Mouse (Mus musculus) midbrain, embryonic 14.5 days (tissue): ENCODE measurements around the gene Tbx3. TPM values are rescaled to one million over a fixed set of nuclear protein-coding genes. Genes with fewer than 3 reads are reported as not detected.

Experiments used
- ATAC-seq: fragments of 200-750 bp; cut with Nextera tagmentation; 2 replicates; pipeline ENCODE4 v1.8.0; 2017; ENCODE audit warnings: moderate number of reproducible peaks, moderate library complexity; ENCODE audit not compliant: low FRiP score, low TSS enrichment
- DNase-seq: peaks from one replicate; pipeline ENCODE4 v3.0.0-alpha.2; 2015
- H3K27ac ChIP-seq: fragments of 300-500 bp; sonication (generic); replicated peaks from 2 replicates; pipeline ENCODE4 v1.5.1; 2014; ENCODE audit warnings: mild to moderate bottlenecking, low read depth, low read length, moderate library complexity
- H3K27me3 ChIP-seq: fragments of 300-500 bp; sonication (generic); 2 replicates; pipeline ENCODE4 v1.6.1; 2014; ENCODE audit warnings: low read length, control low read depth, mixed read lengths; ENCODE audit not compliant: control insufficient read depth, insufficient read depth
- H3K36me3 ChIP-seq: fragments of 300-500 bp; sonication (generic); 2 replicates; pipeline ENCODE4 v1.6.1; 2014; ENCODE audit warnings: low read length, control low read depth; ENCODE audit not compliant: control insufficient read depth, insufficient read depth
- H3K4me1 ChIP-seq: fragments of 300-500 bp; sonication (generic); 2 replicates; pipeline ENCODE4 v1.6.1; 2014; ENCODE audit warnings: mild to moderate bottlenecking, antibody characterized with exemption, low read length, control low read depth; ENCODE audit not compliant: control insufficient read depth, insufficient read depth
- H3K4me2 ChIP-seq: fragments of 300-500 bp; sonication (generic); 2 replicates; pipeline ENCODE4 v1.6.1; 2014; ENCODE audit warnings: mild to moderate bottlenecking, low read length, moderate library complexity
- H3K4me3 ChIP-seq: fragments of 300-500 bp; sonication (generic); replicated peaks from 2 replicates; pipeline ENCODE4 v1.5.1; 2014; ENCODE audit warnings: low read depth, low read length
- H3K9ac ChIP-seq: fragments of 300-500 bp; sonication (generic); replicated peaks from 2 replicates; pipeline ENCODE4 v1.6.1; 2014; ENCODE audit warnings: mild to moderate bottlenecking, low read length, moderate library complexity
- H3K9me3 ChIP-seq: fragments of 300-500 bp; sonication (generic); 2 replicates; pipeline ENCODE4 v1.6.1; 2016; ENCODE audit warnings: low read length, control low read depth, mixed read lengths; ENCODE audit not compliant: control insufficient read depth
- WGBS: fragments of 180-500 bp; shearing (Covaris S2); extraction: QIAGEN DNeasy Blood & Tissue Kit; methylation state at CpG from one replicate; pipeline ENCODE4 v1.1.7; 2014; 5-methylcytosine and 5-hydroxymethylcytosine counted together
- polyA plus RNA-seq: library from polyadenylated mRNA; unstranded; fragments of >200 nt; fragmentation: Nextera tagmentation; extraction: Ambion mirVana; gene quantifications from 2 replicates; pipeline ENCODE4 v1.2.1, GENCODE M21; 2014

The Tbx3 gene
- 0.39 and 2.4 TPM in 2 replicates for polyA plus RNA-seq

DNA sequence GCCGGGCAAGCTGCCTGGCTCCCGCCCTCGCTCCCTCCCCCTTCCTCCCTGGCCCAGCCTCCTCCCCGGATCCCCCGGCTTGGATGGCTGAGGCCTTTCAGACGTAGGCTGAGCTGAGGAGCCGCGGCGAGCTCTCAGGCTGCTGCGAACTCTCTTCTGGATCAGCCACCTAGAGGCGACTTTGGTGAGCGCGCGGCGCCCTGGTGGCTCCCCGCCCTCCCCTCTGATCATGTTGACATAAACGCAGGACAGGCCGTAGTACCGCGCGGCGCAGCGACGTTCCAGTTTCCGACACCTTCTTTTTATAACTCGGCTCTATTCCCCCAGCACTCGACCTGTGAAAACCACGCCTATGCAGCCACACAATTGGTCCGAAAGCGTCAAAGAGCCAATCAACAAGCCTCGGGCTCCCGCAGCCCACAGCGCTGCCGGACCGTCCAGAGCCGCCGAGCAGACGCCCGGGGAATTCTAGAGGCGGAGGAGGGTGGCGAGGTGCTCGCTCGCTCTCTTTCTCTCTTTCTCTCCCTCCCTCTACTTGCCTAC is at the start of gene Tbx3:
Tbx3 (plus strand) TSS at position 104 of the 543 bp plus-strand sequence.
- Histone ChIP-seq H3K27ac (no peak within 1 kb of the TSS; the same call in 1 of the 2 replicates), H3K4me3 (peak within 1 kb of the TSS; percentile 21), H3K36me3 (no peaks in the 10 kb centered on the region), H3K4me1 (no peaks in the 10 kb centered on the region), H3K9me3 (no peaks in the 10 kb centered on the region), H3K27me3 (peaks cover 90% of the 10 kb centered on the region), H3K9ac (no peak within 1 kb of the TSS), H3K4me2 (peak within 1 kb of the TSS; percentile 56)
- DNase-seq = peak; percentile 90
- peak; percentile 91 for ATAC-seq
- WGBS = under 1% methylated on average over 43 of the region's 43 CpGs

DNA sequence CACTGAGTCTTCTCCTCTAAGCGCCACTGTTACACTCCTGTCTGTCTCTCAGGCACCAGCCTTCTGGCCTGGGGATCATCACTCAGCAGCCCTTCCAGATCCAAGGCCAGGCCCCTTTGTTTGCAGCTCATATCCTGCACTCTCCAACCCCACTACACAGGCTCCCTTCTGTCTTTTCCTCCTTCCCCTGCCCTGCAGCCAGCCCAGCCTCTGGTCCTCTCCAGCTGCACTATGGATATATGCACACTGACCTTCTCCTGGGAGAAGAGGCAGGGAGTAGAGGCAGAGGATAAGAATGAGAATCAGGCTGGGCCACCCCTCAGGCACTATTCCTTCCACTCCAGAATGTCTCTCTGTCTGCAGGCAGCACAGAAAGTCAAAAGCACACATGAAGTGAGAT is 48.4 kb upstream of the Tbx3 start:
- H3K27me3 ChIP-seq = peaks cover 20% of the 10 kb centered on the region
- no peak for DNase-seq
- 71% methylated on average over 1 of the region's 1 CpGs for WGBS

DNA sequence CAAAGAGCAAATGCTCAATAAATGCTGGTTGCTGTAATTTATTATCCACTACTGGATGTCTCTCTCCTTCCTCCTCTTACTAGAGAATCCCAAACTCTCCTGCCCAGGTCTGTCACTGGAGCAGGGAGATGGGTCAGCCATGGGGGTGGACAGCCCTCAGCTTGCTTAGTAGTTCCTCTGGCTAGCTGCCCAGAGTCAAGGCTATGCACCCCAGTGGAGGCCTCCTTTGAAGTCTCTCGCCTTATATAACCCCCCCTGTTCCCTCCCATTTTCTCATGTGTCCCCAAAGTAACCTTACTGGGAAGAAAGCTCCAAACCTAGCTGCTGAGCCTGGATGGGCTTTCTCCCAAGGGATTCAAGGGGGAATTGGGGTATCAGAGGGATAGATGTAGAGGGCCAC is 45.9 kb upstream of the Tbx3 start:
- H3K27me3 ChIP-seq = peaks cover 35% of the 10 kb centered on the region
- H3K4me3 ChIP-seq = no peak overlapping the region
- ATAC-seq (no peak), DNase-seq (no peak)
- H3K4me2 ChIP-seq = no peak overlapping the region
- H3K36me3 ChIP-seq = no peaks in the 10 kb centered on the region
- H3K9me3 ChIP-seq = no peaks in the 10 kb centered on the region
- peaks cover 8% of the 10 kb centered on the region; the same call in 1 of the 2 replicates for H3K4me1 ChIP-seq
- no peak overlapping the region for H3K27ac ChIP-seq
- no peak overlapping the region for H3K9ac ChIP-seq
- 36% methylated on average over 1 of the region's 1 CpGs for WGBS

More for the DNA sequence above, 48.4 kb upstream of the Tbx3 start:
- Histone ChIP-seq H3K4me1 (peaks cover 8% of the 10 kb centered on the region; the same call in 1 of the 2 replicates), H3K9ac (no peak overlapping the region), H3K36me3 (no peaks in the 10 kb centered on the region), H3K9me3 (no peaks in the 10 kb centered on the region), H3K4me2 (no peak overlapping the region), H3K4me3 (no peak overlapping the region), H3K27ac (no peak overlapping the region)
- no peak for ATAC-seq

DNA sequence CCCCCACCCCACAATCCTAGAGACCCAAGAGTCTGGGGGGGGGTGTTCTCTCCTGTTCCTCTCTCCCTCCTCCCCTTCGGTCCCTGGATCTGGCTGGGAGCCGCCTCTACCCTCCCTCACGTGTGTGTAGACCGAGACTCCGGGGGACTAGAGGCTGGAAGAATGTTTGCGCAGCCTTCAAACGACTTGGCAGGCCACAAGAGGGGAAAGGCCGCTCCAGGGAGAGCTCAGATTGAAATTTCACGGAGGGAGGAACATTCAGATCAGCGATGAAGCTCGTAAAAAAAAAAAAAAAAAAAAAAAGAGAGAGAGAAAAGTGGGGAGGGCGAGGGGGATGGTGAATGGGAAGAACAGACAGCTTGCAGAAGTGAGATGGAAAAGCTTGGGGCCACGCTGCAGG is 44.9 kb upstream of the Tbx3 start:
- Histone ChIP-seq H3K36me3 (no peaks in the 10 kb centered on the region), H3K27me3 (peaks cover 35% of the 10 kb centered on the region), H3K9me3 (no peaks in the 10 kb centered on the region), H3K4me3 (no peak overlapping the region), H3K4me2 (no peak overlapping the region), H3K4me1 (peaks cover 8% of the 10 kb centered on the region; the same call in 1 of the 2 replicates), H3K27ac (no peak overlapping the region), H3K9ac (no peak overlapping the region)
- DNase-seq (peak; percentile 54), ATAC-seq (no peak)
- WGBS = 2% methylated on average over 13 of the region's 13 CpGs

DNA sequence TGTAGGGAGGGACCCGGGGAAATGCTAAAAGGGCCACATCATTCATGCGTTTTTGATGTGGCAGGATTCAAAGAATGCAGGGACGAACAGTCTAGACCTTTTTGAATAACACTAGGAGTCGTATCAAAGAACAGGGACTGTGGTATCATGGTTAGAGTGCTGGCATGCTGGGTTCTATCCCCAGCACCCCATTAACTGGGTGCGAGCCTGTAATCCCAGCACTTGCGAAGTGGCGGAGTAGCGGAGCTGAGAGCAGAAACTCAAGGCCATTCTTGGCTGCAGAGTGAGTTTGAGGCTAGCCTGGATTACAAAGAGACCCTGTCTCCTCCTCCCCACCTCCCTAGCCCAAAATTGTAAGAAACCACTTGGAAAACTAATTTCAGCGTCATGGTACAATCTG is 44.3 kb upstream of the Tbx3 start:
- Histone ChIP-seq H3K9me3 (no peaks in the 10 kb centered on the region), H3K27ac (no peak overlapping the region), H3K4me1 (peaks cover 8% of the 10 kb centered on the region; the same call in 1 of the 2 replicates), H3K4me2 (no peak overlapping the region), H3K9ac (no peak overlapping the region), H3K4me3 (no peak overlapping the region), H3K27me3 (peaks cover 35% of the 10 kb centered on the region), H3K36me3 (no peaks in the 10 kb centered on the region)
- 5% methylated on average over 9 of the region's 9 CpGs for WGBS
- DNase-seq = no peak
- ATAC-seq = no peak

DNA sequence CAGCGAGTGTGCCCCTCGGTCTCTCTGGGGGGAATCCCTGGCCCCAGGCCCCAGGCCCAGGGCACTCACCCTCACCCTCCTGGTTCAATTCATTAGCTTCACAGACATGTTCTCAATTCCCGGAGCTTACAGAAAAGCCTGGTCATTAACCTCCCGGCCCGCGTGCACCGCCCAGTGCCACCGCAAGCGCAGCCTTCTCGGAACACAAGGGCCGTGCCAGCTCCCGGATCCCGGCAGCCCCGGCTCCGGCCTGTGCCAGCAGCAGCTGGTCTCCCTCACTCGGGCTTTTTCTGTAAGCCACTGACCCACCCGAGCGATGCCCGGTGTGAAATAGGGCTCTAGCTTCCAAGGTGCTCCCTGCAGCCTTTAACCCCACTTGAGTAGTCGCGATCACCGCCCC is 43.8 kb upstream of the Tbx3 start:
- under 1% methylated on average over 22 of the region's 22 CpGs for WGBS
- Histone ChIP-seq H3K27ac (no peak overlapping the region), H3K4me3 (0 out of 2 replicates have a peak overlapping the region, but pooled peaks have one; percentile 3), H3K27me3 (peaks cover 35% of the 10 kb centered on the region), H3K36me3 (no peaks in the 10 kb centered on the region), H3K9ac (0 out of 2 replicates have a peak overlapping the region, but pooled peaks have one; percentile 23), H3K9me3 (no peaks in the 10 kb centered on the region), H3K4me1 (peaks cover 8% of the 10 kb centered on the region; the same call in 1 of the 2 replicates), H3K4me2 (peak overlapping the region; percentile 34)
- peak; percentile 54 for DNase-seq
- ATAC-seq = no peak

DNA sequence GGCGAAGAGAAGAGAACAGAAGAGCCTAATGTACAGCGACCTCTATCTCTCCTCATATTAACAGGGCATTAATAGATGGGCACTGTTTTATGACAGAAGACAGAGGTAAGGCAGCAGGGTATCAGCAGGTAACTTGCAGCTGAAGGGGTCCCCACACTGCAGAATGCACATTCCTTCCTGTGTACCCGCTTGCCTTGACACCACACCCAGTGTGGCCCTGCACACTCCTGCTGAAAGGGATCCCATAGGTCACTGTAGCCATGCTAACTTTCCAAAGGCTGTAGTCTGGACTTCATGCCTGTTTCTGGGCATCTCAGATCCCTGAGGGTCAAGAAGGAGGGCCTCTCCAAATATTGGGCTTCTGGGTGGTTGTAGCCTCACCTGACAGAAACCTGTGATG is 42.4 kb upstream of the Tbx3 start:
- Histone ChIP-seq H3K36me3 (no peaks in the 10 kb centered on the region), H3K9ac (no peak overlapping the region), H3K9me3 (no peaks in the 10 kb centered on the region), H3K27me3 (peaks cover 35% of the 10 kb centered on the region), H3K27ac (no peak overlapping the region), H3K4me2 (no peak overlapping the region), H3K4me1 (peaks cover 8% of the 10 kb centered on the region; the same call in 1 of the 2 replicates), H3K4me3 (no peak overlapping the region)
- ATAC-seq (no peak), DNase-seq (no peak)
- 80% methylated on average over 3 of the region's 3 CpGs for WGBS

DNA sequence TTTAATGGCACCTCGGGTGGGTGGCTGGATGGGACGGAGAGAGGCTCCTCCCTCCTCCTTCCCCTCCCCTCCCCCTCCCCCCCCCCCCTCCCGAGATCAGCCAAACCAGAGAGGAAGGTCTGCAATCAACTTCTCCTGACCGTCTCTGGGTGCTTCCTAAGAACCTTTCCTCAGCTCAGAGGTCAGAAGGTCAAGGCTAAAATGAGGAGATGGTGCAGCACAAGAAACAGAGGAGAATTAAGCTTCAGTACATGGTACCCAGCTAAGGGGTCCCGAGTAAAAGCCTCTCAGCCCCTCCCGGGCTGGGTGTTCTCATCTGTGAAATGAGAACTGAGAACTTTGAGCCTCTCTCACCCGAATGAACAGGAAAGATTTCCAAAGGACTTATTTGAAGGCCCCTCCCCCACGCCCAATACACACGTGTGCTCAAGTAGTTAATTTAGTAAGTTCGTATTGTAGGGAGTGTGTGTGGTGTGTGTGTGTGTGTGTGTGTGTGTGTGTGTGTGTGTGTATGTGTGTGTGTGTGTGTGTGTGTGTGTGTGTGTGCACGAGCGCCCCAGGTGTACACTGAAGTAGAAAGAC is 41.6 kb upstream of the Tbx3 start:
- Histone ChIP-seq H3K9me3 (no peaks in the 10 kb centered on the region), H3K4me3 (no peak overlapping the region), H3K4me2 (no peak overlapping the region), H3K36me3 (no peaks in the 10 kb centered on the region), H3K9ac (no peak overlapping the region), H3K27me3 (peaks cover 35% of the 10 kb centered on the region), H3K4me1 (peaks cover 8% of the 10 kb centered on the region; the same call in 1 of the 2 replicates), H3K27ac (no peak overlapping the region)
- ATAC-seq (no peak), DNase-seq (no peak)
- 32% methylated on average over 12 of the region's 12 CpGs for WGBS

DNA sequence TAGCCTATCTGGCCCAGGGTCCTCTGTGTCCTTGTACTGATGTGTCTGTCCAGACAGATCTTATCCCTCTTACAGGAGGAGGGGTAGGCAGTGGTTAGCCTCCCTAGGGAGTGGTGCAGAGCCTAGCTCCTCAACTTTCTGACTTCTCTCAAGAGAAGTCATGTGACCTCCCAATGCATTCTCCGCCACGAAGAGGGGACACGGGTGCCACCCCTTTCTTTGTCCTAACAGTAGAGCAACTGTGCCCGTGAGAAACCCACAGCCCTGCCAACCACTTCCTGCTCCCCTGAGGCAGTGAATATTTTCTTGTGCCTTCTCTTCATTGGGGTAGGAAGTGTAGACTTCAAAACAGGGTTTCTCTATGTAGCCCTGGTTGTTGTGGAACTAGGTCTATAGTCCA is 36.9 kb upstream of the Tbx3 start:
- H3K4me1 ChIP-seq = no peaks in the 10 kb centered on the region
- DNase-seq (no peak), ATAC-seq (no peak)
- H3K27ac ChIP-seq = no peak overlapping the region
- H3K4me3 ChIP-seq = no peak overlapping the region
- H3K4me2 ChIP-seq = no peak overlapping the region
- no peaks in the 10 kb centered on the region for H3K9me3 ChIP-seq
- H3K9ac ChIP-seq = no peak overlapping the region
- 95% methylated on average over 4 of the region's 4 CpGs for WGBS
- H3K27me3 ChIP-seq = peaks cover under 1% of the 10 kb centered on the region; the same call in 1 of the 2 replicates
- no peaks in the 10 kb centered on the region for H3K36me3 ChIP-seq
